Mouse (Mus musculus): ENCODE data around the gene Coa3. TPM values are rescaled to one million over a fixed set of nuclear protein-coding genes. Genes with fewer than 3 reads are reported as not detected.
A peak's percentile ranks its signal among the peaks of the same experiment; 100 is the strongest.

Gene Coa3
- polyA plus RNA-seq, 1 experiment, result 23.1 TPM

DNA sequence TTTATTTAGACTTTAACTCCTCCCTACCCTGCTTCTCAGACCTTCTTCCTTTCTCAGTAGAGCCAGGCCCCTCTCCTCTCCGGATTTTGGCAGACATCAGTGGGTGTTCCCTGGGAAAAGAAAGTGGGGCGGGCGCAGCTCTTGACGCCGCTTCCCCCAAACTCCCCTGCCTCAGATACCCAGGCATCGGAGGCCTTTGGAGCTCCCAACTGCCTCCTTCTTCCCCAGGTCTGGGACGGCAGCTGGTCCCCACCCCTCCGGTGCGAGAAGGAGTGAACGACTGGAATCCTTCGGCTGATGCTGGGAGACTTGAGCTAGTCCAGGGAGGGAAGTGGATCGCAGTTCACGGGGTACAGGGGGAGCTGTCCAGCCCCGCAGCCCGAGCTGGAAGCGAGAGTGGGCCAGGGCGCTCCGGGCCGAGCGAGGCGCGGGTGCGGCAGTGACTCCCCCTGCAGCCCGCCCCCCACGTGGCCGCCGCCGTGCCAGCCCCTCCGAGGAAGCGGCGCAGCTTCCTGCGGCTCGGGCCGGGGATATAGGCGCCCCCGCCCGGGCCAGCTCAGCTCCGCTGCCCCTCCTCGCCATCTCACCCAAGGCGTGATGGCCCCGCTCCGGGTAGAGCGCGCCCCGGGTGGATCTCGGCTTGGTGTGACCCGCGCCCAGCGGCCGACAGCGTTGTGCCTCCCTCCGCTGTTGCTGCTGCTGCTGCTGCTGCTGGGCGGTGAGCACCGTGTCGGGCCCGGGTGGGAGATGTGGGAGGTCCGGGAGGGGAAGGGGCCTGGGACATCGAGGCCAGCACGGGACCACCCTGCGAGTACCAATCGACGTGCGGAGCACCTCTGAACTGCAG is 32.8 kb downstream of the Coa3 start, which contains the start of gene Ramp2:
TSS of gene Ramp2 (plus strand) at position 174 of the 847 bp plus-strand sequence.
- no peak for TF ChIP-seq GATA1 (IDR thresholded peaks at IDR 0.05; ENCODE audit: low read length)

DNA sequence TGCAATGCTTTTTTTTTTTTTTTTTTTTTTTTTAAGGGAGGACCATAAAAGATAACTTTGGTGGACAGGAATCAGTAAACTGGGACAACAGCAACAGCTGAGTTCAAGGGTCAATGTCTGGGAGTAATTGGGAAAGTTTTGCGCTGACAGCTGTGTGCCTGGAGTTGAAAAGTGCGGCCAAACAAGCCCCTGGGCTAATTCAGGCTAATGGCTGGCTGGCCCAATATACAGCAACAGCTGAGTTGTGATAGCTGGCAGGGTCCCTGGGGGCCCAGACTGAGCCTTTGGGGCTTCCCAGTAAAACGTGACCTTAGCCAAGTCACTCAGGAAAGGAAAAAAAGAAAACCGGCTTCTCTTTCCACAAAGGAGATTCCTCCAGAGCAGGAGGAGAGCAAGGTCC is 33.8 kb downstream of the Coa3 start:
- no peak for TF ChIP-seq GATA1 (IDR thresholded peaks at IDR 0.05; ENCODE audit: low read length)

DNA sequence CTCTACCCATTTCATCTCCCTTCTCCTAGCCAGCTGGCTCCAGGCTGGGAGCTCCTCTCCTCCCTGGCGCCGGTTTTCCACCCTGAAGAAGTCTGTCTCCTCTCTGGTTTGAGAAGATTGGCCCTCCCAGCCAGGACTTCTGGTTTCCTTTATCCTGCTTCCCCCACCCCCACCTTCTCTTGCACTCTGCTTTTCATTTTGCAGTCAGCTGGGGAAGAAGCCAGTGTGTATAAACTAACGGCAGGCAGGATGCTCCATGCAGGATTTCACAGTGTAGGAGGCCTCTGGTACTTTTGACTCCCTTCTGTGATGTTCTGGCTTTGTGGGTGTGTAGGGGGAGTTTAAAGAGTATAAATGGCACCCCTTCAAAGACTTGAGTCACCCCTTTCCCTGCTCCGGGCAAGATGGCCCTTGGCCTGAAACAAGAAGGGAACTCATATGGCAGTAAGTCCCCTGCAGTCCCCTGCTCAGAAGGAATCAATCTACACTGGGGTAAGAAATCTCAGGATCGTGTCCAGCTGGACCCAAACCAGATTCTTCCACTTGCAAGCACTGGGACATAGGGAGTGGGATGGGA is 40.8 kb downstream of the Coa3 start:
- TF ChIP-seq GATA1 (IDR thresholded peaks at IDR 0.05; ENCODE audit: low read length), result no peak

DNA sequence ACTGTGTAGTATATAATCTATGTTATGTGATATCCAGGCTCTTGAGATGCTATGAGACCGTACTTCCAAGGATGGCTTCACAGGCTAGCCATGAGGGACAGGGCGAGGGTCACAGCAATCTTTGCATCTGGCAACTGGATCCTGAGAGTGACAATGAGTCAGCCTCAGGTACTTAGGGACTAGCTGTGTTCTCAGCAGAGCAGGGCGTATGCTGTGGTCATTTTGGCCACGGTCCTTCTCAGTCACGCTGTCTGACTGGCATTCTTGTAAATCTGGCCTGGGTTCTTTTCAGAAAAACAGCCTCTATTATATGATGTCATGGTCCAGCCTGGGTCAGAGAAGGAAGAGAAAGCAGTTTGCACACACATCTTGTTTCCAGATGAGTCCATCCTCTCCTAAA is 42.1 kb downstream of the Coa3 start:
- no peak for TF ChIP-seq GATA1 (IDR thresholded peaks at IDR 0.05; ENCODE audit: low read length)

DNA sequence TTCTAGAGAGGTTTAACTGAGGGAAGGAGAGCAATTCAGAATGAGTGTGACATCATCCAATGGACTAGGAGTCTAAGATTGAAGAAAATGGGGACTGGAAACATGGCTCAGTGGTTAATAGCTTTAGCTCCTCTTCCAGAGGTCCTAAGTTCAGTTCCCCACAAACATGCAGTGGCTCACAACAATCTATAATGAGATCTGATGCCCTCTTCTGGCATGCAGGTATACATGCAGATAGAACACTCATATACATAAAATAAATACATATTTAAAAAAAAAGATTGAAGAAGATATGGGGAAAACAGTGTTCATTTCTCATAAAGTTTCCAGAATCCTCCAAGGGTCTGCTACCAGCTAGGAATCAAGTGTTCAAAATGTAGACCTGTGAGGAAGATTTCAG is 43.5 kb downstream of the Coa3 start:
- no peak for TF ChIP-seq GATA1 (IDR thresholded peaks at IDR 0.05; ENCODE audit: low read length)

DNA sequence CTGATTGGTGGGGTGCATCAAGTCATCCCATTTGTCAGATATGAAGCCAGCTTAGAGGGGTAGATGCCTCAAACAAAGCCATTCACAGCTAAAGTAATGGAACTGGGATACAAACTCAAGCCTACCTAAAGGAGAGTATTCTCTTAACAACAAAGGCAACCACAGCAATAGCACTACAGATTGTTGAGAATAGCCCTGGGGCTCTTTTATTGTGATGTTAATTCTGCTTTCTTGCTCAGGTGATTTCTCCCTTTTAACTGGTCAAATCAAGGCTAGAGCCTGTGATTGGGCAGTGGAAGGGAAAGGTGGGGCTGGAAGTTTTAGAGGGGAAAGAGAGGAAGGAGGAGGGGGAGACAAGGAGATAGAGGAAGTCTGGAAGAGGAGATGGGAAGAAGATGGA is 44.8 kb downstream of the Coa3 start:
- TF ChIP-seq GATA1 (IDR thresholded peaks at IDR 0.05; ENCODE audit: low read length), result no peak

DNA sequence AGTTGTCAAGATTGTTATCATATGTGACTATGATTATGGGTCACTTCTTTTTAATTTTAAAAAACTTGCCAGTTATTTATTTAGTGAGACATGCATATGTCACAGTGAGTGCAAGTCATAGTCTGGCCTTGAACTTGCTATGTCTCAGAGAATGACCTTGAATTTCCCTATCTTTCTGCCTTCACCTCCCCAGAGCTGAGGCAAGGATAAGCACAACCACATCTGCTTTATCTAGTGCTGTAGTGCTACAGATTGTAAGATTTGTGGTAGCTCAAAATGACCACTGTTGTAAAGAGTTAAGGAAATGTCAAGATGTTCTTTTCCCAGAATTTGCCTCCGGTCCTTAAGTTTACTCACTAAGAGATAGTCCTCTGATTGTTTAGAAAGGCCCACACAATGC is 45.7 kb downstream of the Coa3 start:
- TF ChIP-seq GATA1 (IDR thresholded peaks at IDR 0.05; ENCODE audit: low read length), result no peak

DNA sequence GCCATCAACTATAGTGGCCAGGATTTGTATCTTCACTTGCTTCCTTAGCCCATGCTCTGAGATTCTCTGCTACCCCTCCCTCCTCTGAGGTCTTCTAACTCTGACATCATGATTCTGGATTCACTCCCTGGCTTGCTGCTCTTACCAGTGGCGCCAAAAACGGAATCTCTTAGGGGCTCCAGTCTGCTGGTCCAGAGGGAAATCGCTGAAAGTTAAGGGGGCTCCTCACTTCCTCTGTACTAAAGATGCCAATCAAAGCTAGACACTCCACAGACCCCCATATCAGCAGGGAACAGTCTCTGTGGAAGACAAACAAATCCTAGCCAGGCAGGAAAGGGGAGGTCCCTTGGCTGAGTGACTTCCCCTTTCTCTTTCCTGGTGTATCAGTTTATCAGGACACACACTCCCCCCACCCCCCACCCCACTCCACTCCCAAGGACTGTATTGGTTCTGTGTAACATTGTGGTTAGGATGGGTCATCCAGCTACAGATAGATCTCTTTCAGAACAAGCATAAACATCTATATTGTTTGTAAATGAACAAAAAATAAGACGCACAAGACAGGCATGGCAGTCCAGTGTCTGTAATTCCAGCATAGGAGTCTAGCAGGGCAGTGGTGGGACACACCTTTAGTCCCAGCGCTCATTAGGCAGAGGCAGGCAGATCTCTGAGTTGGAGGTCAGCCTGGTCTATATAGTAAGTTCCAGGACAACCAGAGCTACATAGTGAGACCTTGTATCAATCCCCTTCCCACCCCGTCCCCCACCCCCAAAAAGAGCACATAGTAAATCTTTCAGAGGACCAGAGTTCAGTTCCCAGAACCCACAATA is 46.7 kb downstream of the Coa3 start:
- peak; percentile 62 for TF ChIP-seq GATA1 (IDR thresholded peaks at IDR 0.05; ENCODE audit: low read length)

DNA sequence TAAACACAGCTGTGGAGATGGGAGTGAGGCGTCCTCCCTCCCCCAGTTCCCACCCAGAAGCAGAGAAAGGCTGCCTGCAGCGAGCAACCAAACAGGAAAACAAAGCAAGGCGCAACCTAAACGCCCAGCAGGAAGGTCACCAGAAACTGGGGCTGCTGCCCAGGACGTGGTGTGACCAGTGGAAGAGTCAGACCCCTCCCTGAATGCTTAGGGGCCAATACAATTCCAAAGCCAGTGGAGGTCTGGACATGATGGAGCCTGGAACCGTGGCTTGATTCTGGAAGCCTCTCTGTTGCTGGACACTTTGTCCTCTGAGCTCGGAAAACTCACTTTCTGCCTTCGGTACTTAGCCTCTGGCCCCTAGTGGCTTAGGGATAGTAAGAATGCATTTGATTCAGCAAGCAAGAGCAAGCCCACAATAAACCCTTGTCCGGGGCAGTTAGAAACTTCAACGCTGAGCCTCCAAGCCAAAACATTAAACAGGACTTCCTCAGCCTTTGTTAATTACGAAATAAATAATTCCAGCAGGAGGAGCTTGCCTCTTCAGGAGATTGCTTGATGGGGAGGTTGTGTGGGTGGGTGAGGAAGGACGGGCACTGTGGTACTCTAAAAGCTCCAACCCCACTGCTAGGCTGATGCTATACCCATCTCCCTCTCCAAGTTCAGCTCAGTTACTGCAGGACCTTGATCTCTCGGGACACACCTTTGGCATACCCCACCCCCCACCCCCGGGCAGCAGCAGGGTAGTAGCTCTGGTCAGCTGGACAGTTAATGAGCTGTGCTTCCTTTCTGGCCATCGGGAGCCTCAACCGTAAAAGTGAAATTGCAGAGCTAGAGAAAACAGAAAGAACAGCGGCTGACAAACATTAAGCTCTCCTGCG is 47.7 kb downstream of the Coa3 start:
- no peak for TF ChIP-seq GATA1 (IDR thresholded peaks at IDR 0.05; ENCODE audit: low read length)

DNA sequence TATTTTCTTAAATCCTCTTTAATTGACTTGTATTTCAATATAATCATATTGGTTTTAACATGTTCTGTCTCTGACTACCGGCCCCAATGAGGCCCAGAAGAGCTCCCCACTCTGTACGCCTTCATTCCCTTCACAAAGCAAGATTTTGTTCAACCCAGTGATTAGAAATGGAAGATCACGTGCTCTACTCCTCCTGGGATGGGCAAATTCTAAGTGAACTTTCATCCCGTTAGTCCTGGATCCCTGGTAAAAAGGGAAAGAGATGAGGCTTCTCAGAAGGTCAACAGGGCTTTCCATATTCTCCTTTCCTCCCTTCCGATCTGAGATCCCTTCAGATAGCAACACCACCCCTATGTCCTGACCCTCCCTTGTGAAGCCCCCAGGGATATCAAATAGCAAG is 48.4 kb downstream of the Coa3 start:
- TF ChIP-seq GATA1 (IDR thresholded peaks at IDR 0.05; ENCODE audit: low read length), result no peak

DNA sequence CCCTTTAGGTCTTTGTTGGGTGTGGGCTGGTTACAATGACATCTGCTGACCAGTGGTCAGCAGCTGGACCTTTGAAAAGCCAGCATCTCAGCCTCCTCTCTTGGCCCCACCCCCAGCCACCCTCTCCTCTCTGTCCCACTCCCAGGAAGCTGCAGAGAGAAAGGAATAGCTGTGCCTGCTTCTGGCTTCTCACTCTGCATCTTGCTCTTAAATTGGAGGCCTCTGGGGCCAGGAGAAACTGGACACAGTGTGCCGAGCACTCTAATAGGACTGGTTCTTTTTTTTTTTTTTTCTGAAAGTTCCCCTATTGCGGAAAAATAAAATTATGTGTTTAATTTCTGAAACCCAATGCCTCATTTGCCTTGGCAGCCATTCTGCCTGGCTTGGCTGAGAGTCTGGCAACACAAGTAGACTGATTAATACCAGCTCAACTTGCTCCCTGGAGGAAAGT is 48.8 kb downstream of the Coa3 start:
- TF ChIP-seq GATA1 (IDR thresholded peaks at IDR 0.05; ENCODE audit: low read length), result no peak

DNA sequence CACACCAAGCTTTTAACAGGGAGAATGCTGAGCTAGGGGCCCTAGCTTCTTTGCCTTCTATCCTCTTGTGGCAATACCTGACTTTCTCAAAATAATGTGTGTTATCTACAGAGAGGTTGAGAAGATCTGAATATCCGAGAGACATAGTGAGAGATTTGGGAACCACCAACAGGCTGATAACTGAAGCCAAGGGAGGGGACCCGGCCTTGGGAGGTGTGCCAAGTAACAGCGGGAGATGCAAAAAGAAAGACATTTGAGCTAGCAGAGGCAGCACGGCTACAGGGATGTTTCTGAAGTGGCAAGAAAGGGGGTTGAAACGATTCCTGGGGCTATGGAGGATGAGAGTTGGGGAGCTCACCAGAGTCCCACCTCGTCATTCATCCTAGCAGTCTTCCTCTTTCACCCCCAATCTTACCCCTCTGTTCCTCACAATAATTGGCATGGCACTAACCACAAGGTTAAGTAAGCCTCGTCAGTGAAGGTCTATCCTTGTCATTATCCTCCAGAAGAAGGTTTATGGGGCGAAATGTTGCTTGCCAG is 49.5 kb downstream of the Coa3 start:
- TF ChIP-seq GATA1 (IDR thresholded peaks at IDR 0.05; ENCODE audit: low read length), result no peak

Other genes with a start within 250 kb of the Coa3 start
- 3.7 and 8.6 TPM in 2 replicates for gene Naglu, start 209.1 kb downstream of the Coa3 start, polyA plus RNA-seq (2012)
- gene Hsd17b1, start 200.7 kb downstream of the Coa3 start, polyA plus RNA-seq (2012), result 0.06 and 0.09 TPM in 2 replicates
- gene Coasy, start 196.5 kb downstream of the Coa3 start, polyA plus RNA-seq (2012), result 39.5 and 44.5 TPM in 2 replicates
- 16.7 and 22.4 TPM in 2 replicates for gene Mlx, start 191.8 kb downstream of the Coa3 start, polyA plus RNA-seq (2012)
- gene Psmc3ip, start 183.7 kb downstream of the Coa3 start, polyA plus RNA-seq (2012), result 27.1 and 30.8 TPM in 2 replicates
- gene Retreg3, start 159.2 kb downstream of the Coa3 start, polyA plus RNA-seq (2012), result 11.0 and 12.6 TPM in 2 replicates
- gene Tubg1, start 159.2 kb downstream of the Coa3 start, polyA plus RNA-seq (2012), result 107 and 114 TPM in 2 replicates
- gene Tubg2, start 123.2 kb downstream of the Coa3 start, polyA plus RNA-seq (2012), result not detected in 2 replicates
- gene Cntnap1, start 108.6 kb downstream of the Coa3 start, polyA plus RNA-seq (2012), result 0.01 and 0.02 TPM in 2 replicates
- gene Plekhh3, start 107.8 kb downstream of the Coa3 start, polyA plus RNA-seq (2012), result 2.3 and 2.8 TPM in 2 replicates
- gene Ccr10, start 103.7 kb downstream of the Coa3 start, polyA plus RNA-seq (2012), result not detected in 2 replicates
- 1.3 and 3.6 TPM in 2 replicates for gene Ezh1, start 52.7 kb downstream of the Coa3 start, polyA plus RNA-seq (2012)
- gene Ramp2, start 33.1 kb downstream of the Coa3 start, polyA plus RNA-seq (2012), result 0.08 TPM in 1 of 2 replicates, not detected in the other
- gene Vps25, start 25.4 kb downstream of the Coa3 start, polyA plus RNA-seq (2012), result 122 and 174 TPM in 2 replicates
- gene Wnk4, start 18.5 kb downstream of the Coa3 start, polyA plus RNA-seq (2012), result 60.9 and 68.4 TPM in 2 replicates
- 0.06 TPM in 2 replicates for gene Cntd1, start 102 bp downstream of the Coa3 start, polyA plus RNA-seq (2012)
- 127 and 150 TPM in 2 replicates for gene Becn1, start 23.2 kb upstream of the Coa3 start, polyA plus RNA-seq (2012)
- 79.5 and 97.2 TPM in 2 replicates for gene Psme3, start 37.1 kb upstream of the Coa3 start, polyA plus RNA-seq (2012)
- 6.2 and 8.6 TPM in 2 replicates for gene Aoc2, start 45.9 kb upstream of the Coa3 start, polyA plus RNA-seq (2012)
- 0.05 TPM in 1 of 2 replicates, not detected in the other for gene Aoc3, start 51.5 kb upstream of the Coa3 start, polyA plus RNA-seq (2012)
- gene G6pc, start 88.4 kb upstream of the Coa3 start, polyA plus RNA-seq (2012), result not detected in 2 replicates
- gene Aarsd1, start 138.5 kb upstream of the Coa3 start, polyA plus RNA-seq (2012), result 79.1 and 84.8 TPM in 2 replicates
- 0.81 and 1.8 TPM in 2 replicates for gene Gm27029, start 145.7 kb upstream of the Coa3 start, polyA plus RNA-seq (2012)
- gene Rundc1, start 146.0 kb upstream of the Coa3 start, polyA plus RNA-seq (2012), result 6.9 and 7.2 TPM in 2 replicates
- 0.25 and 0.30 TPM in 2 replicates for gene Ptges3l, start 146.2 kb upstream of the Coa3 start, polyA plus RNA-seq (2012)
- 482 and 957 TPM in 2 replicates for gene Rpl27, start 163.2 kb upstream of the Coa3 start, polyA plus RNA-seq (2012)
- 35.5 and 37.1 TPM in 2 replicates for gene Ifi35, start 169.3 kb upstream of the Coa3 start, polyA plus RNA-seq (2012)
- 33.7 and 44.8 TPM in 2 replicates for gene Rnd2, start 185.9 kb upstream of the Coa3 start, polyA plus RNA-seq (2012)
- 282 and 396 TPM in 2 replicates for gene Vat1, start 187.1 kb upstream of the Coa3 start, polyA plus RNA-seq (2012)